Mouse (Mus musculus) urinary bladder, postnatal 36 days (tissue): Measurements from ENCODE around the gene Atp6v1g2.
A peak's percentile ranks its signal among the peaks of the same experiment; 100 is the strongest.

Experiments used
- DNase-seq, 2 experiments: peaks; one replicate each; pipeline ENCODE4 v3.0.0; 2022; ENCODE audit warnings: low spot score in 2 of 2, mixed read lengths in 1 of 2

Atp6v1g2 gene

GRCm38 (mm10) chr17:35254241-35255098 is 21.0 kb downstream of the Atp6v1g2 start:
- peak in 1 of 2 experiments; percentile 60 for DNase-seq

- no peak for DNase-seq
Observed at GRCm38 (mm10) chr17:35255301-35255700, 21.8 kb downstream of the Atp6v1g2 start.

- DNase-seq, result no peak
Observed at GRCm38 (mm10) chr17:35255704-35256103, 22.2 kb downstream of the Atp6v1g2 start.

- no peak for DNase-seq
Observed at GRCm38 (mm10) chr17:35257378-35257777, 23.9 kb downstream of the Atp6v1g2 start.

GRCm38 (mm10) chr17:35257824-35258491 is 24.5 kb downstream of the Atp6v1g2 start:
- peak; percentile 92 to 94 for DNase-seq

- peak in 1 of 2 experiments; percentile 60 for DNase-seq
Observed at GRCm38 (mm10) chr17:35258492-35259478, 25.3 kb downstream of the Atp6v1g2 start.

- no peak for DNase-seq
Observed at GRCm38 (mm10) chr17:35259621-35260020, 26.2 kb downstream of the Atp6v1g2 start.

GRCm38 (mm10) chr17:35261651-35262050 is 28.2 kb downstream of the Atp6v1g2 start:
- DNase-seq, result no peak

GRCm38 (mm10) chr17:35262664-35263522 is 29.4 kb downstream of the Atp6v1g2 start, which contains the start of gene H2-D1:
Gene H2-D1 (plus strand): TSS chr17:35262730.
- peak; percentile 99 for DNase-seq

- DNase-seq, result no peak
Observed at GRCm38 (mm10) chr17:35263523-35263883, 30.0 kb downstream of the Atp6v1g2 start.

- no peak for DNase-seq
Observed at GRCm38 (mm10) chr17:35267399-35268086, 34.1 kb downstream of the Atp6v1g2 start.

GRCm38 (mm10) chr17:35269653-35270347 is 36.3 kb downstream of the Atp6v1g2 start:
- no peak for DNase-seq

GRCm38 (mm10) chr17:35272249-35272648 is 38.8 kb downstream of the Atp6v1g2 start:
- DNase-seq, result no peak

GRCm38 (mm10) chr17:35274770-35275169 is 41.3 kb downstream of the Atp6v1g2 start:
- DNase-seq, result peak; percentile 83 to 84

- DNase-seq, result no peak
Observed at GRCm38 (mm10) chr17:35276304-35276864, 42.9 kb downstream of the Atp6v1g2 start.

- DNase-seq, result no peak
Observed at GRCm38 (mm10) chr17:35278049-35278448, 44.6 kb downstream of the Atp6v1g2 start.

- no peak for DNase-seq
Observed at GRCm38 (mm10) chr17:35278957-35279688, 45.7 kb downstream of the Atp6v1g2 start.

- DNase-seq, result no peak
Observed at GRCm38 (mm10) chr17:35280276-35280675, 46.8 kb downstream of the Atp6v1g2 start.
